Mouse (Mus musculus) heart, adult 2 months (tissue): ENCODE measurements around the gene Gm44805.

ENCODE experiments used
- CTCF ChIP-seq: fragments of 200-600 bp; IDR thresholded peaks from 2 replicates; pipeline ENCODE4 v1.8.1; 2022; ENCODE audit warnings: antibody characterized with exemption, mild to moderate bottlenecking, moderate library complexity
- EP300 ChIP-seq: fragments of 200-500 bp; IDR thresholded peaks from 2 replicates; pipeline ENCODE4 v1.6.1; 2011; ENCODE audit warnings: low read depth, low read length, control low read depth; ENCODE audit not compliant: insufficient read depth
- POLR2A ChIP-seq: fragments of 200-500 bp; IDR thresholded peaks from 2 replicates; pipeline ENCODE4 v1.6.1; 2011; ENCODE audit warnings: mild to moderate bottlenecking, low read depth, low read length, control low read depth; ENCODE audit not compliant: insufficient read depth

DNA sequence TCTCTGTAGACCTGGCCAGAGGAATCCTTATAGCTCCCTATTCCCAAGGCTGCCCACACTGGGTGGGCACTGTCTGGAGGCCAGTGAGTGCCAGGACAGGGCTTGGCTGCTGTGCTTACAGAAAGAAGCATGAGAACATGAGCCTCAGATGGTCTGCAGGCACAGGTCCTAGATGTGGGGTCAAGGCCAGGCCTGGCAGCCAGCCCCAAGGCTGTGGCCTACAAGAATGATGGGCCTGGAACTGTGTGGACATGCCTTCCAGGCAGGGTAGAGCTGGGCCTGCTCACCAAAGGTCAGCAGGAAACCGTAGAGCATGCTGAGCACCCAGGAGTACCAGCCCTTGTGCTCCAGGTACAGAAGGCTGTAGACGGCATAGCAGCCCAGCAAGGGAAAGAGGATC lies 46.6 kb downstream of the Gm44805 start:
- TF ChIP-seq POLR2A (no peak), EP300 (no peak), CTCF (no peak)
